Mouse (Mus musculus): ENCODE measurements around the gene Twf2. TPM values are rescaled to one million over a fixed set of nuclear protein-coding genes. Genes with fewer than 3 reads are reported as not detected.

Gene Twf2
- total and polyA plus RNA-seq, 2 experiments from 2014 or later: 50.9 to 63.1 TPM

GRCm38 (mm10) chr9:106250245-106250644 lies 47.3 kb downstream of the Twf2 start:
- Histone ChIP-seq H3K4me3 (ENCODE audit: low read depth, low read length) (no peak overlapping the region), H3K4me2 (ENCODE audit: low read depth) (no peak overlapping the region), H3K9ac (no peak overlapping the region), H3K9me3 (ENCODE audit: low read length) (no peaks in the 10 kb centered on the region), H3K27ac (ENCODE audit: low read depth, low read length) (no peak overlapping the region), H3K36me3 (ENCODE audit: insufficient read depth) (peaks cover 1% of the 10 kb centered on the region; the same call in 1 of the 2 replicates), H3K4me1 (ENCODE audit: insufficient read depth) (peaks cover 12% of the 10 kb centered on the region), H3K27me3 (ENCODE audit: insufficient read depth, low read length) (no peaks in the 10 kb centered on the region)
- DNase-seq (no peak), ATAC-seq (no peak)
- 56% methylated on average over 4 of the region's 4 CpGs for WGBS
- TF ChIP-seq CTCF (IDR thresholded peaks at IDR 0.05; ENCODE audit: low read depth): no peak

GRCm38 (mm10) chr9:106251066-106251465 lies 48.2 kb downstream of the Twf2 start:
- no peak overlapping the region for H3K9ac ChIP-seq
- DNase-seq (no peak), ATAC-seq (no peak)
- no peaks in the 10 kb centered on the region for H3K36me3 ChIP-seq (ENCODE audit: insufficient read depth)
- H3K27ac ChIP-seq (ENCODE audit: low read depth, low read length): no peak overlapping the region
- no peaks in the 10 kb centered on the region for H3K27me3 ChIP-seq (ENCODE audit: insufficient read depth, low read length)
- WGBS: 81% methylated on average over 8 of the region's 8 CpGs
- no peak overlapping the region for H3K4me3 ChIP-seq (ENCODE audit: low read depth, low read length)
- no peaks in the 10 kb centered on the region for H3K9me3 ChIP-seq (ENCODE audit: low read length)
- TF ChIP-seq CTCF (IDR thresholded peaks at IDR 0.05; ENCODE audit: low read depth): no peak
- no peak overlapping the region for H3K4me2 ChIP-seq (ENCODE audit: low read depth)
- peaks cover 12% of the 10 kb centered on the region for H3K4me1 ChIP-seq (ENCODE audit: insufficient read depth)

GRCm38 (mm10) chr9:106254001-106254400 lies 51.1 kb downstream of the Twf2 start:
- no peak for DNase-seq
- no peak overlapping the region for H3K9ac ChIP-seq

GRCm38 (mm10) chr9:106258412-106258811 lies 55.5 kb downstream of the Twf2 start:
- Histone ChIP-seq H3K27me3 (ENCODE audit: insufficient read depth, low read length) (no peaks in the 10 kb centered on the region), H3K36me3 (ENCODE audit: insufficient read depth) (no peaks in the 10 kb centered on the region), H3K27ac (ENCODE audit: low read depth, low read length) (no peak overlapping the region), H3K4me1 (ENCODE audit: insufficient read depth) (no peaks in the 10 kb centered on the region), H3K9me3 (ENCODE audit: low read length) (no peaks in the 10 kb centered on the region), H3K4me2 (ENCODE audit: low read depth) (no peak overlapping the region), H3K9ac (no peak overlapping the region), H3K4me3 (ENCODE audit: low read depth, low read length) (no peak overlapping the region)
- ATAC-seq (no peak), DNase-seq (no peak)
- no peak for TF ChIP-seq CTCF (IDR thresholded peaks at IDR 0.05; ENCODE audit: low read depth)
- WGBS: 90% methylated on average over 4 of the region's 4 CpGs

More at GRCm38 (mm10) chr9:106254001-106254400, 51.1 kb downstream of the Twf2 start:
- Histone ChIP-seq H3K36me3 (ENCODE audit: insufficient read depth) (no peaks in the 10 kb centered on the region), H3K4me1 (ENCODE audit: insufficient read depth) (no peaks in the 10 kb centered on the region), H3K27me3 (ENCODE audit: insufficient read depth, low read length) (no peaks in the 10 kb centered on the region), H3K27ac (ENCODE audit: low read depth, low read length) (no peak overlapping the region), H3K4me3 (ENCODE audit: low read depth, low read length) (no peak overlapping the region), H3K4me2 (ENCODE audit: low read depth) (no peak overlapping the region), H3K9me3 (ENCODE audit: low read length) (no peaks in the 10 kb centered on the region)
- 72% methylated on average over 2 of the region's 2 CpGs for WGBS
- TF ChIP-seq CTCF (IDR thresholded peaks at IDR 0.05; ENCODE audit: low read depth): no peak
- no peak for ATAC-seq

- Histone ChIP-seq H3K4me2 (ENCODE audit: low read depth) (no peak overlapping the region), H3K27me3 (ENCODE audit: insufficient read depth, low read length) (no peaks in the 10 kb centered on the region), H3K4me1 (ENCODE audit: insufficient read depth) (no peaks in the 10 kb centered on the region), H3K36me3 (ENCODE audit: insufficient read depth) (no peaks in the 10 kb centered on the region), H3K9me3 (ENCODE audit: low read length) (no peaks in the 10 kb centered on the region), H3K4me3 (ENCODE audit: low read depth, low read length) (no peak overlapping the region), H3K9ac (no peak overlapping the region), H3K27ac (ENCODE audit: low read depth, low read length) (no peak overlapping the region)
- no peak for ATAC-seq
- DNase-seq: no peak
- no peak for TF ChIP-seq CTCF (IDR thresholded peaks at IDR 0.05; ENCODE audit: low read depth)
- 69% methylated on average over 5 of the region's 5 CpGs for WGBS
These were observed 56.1 kb downstream of the Twf2 start for GRCm38 (mm10) chr9:106258990-106259389.

GRCm38 (mm10) chr9:106261058-106261457 lies 58.1 kb downstream of the Twf2 start:
- no peak overlapping the region for H3K4me2 ChIP-seq (ENCODE audit: low read depth)
- no peaks in the 10 kb centered on the region for H3K4me1 ChIP-seq (ENCODE audit: insufficient read depth)
- H3K4me3 ChIP-seq (ENCODE audit: low read depth, low read length): no peak overlapping the region
- H3K27ac ChIP-seq (ENCODE audit: low read depth, low read length): no peak overlapping the region
- H3K36me3 ChIP-seq (ENCODE audit: insufficient read depth): no peaks in the 10 kb centered on the region
- 84% methylated on average over 6 of the region's 6 CpGs for WGBS
- no peak overlapping the region for H3K9ac ChIP-seq
- DNase-seq: no peak
- no peaks in the 10 kb centered on the region for H3K9me3 ChIP-seq (ENCODE audit: low read length)
- no peak for ATAC-seq
- H3K27me3 ChIP-seq (ENCODE audit: insufficient read depth, low read length): no peaks in the 10 kb centered on the region
- no peak for TF ChIP-seq CTCF (IDR thresholded peaks at IDR 0.05; ENCODE audit: low read depth)

- Histone ChIP-seq H3K27ac (ENCODE audit: low read depth, low read length) (no peak overlapping the region), H3K4me2 (ENCODE audit: low read depth) (no peak overlapping the region), H3K27me3 (ENCODE audit: insufficient read depth, low read length) (no peaks in the 10 kb centered on the region), H3K9me3 (ENCODE audit: low read length) (no peaks in the 10 kb centered on the region), H3K9ac (no peak overlapping the region), H3K4me3 (ENCODE audit: low read depth, low read length) (no peak overlapping the region), H3K4me1 (ENCODE audit: insufficient read depth) (no peaks in the 10 kb centered on the region), H3K36me3 (ENCODE audit: insufficient read depth) (no peaks in the 10 kb centered on the region)
- ATAC-seq (no peak), DNase-seq (no peak)
- WGBS: 85% methylated on average over 3 of the region's 3 CpGs
- no peak for TF ChIP-seq CTCF (IDR thresholded peaks at IDR 0.05; ENCODE audit: low read depth)
These were observed 58.6 kb downstream of the Twf2 start for GRCm38 (mm10) chr9:106261491-106261890.

- no peak for TF ChIP-seq CTCF (IDR thresholded peaks at IDR 0.05; ENCODE audit: low read depth)
- Histone ChIP-seq H3K4me2 (ENCODE audit: low read depth) (no peak overlapping the region), H3K4me1 (ENCODE audit: insufficient read depth) (no peaks in the 10 kb centered on the region), H3K27ac (ENCODE audit: low read depth, low read length) (no peak overlapping the region), H3K9ac (no peak overlapping the region), H3K27me3 (ENCODE audit: insufficient read depth, low read length) (no peaks in the 10 kb centered on the region), H3K9me3 (ENCODE audit: low read length) (no peaks in the 10 kb centered on the region), H3K4me3 (ENCODE audit: low read depth, low read length) (no peak overlapping the region), H3K36me3 (ENCODE audit: insufficient read depth) (no peaks in the 10 kb centered on the region)
- WGBS: 83% methylated on average over 3 of the region's 3 CpGs
- no peak for ATAC-seq
- no peak for DNase-seq
These were observed 59.2 kb downstream of the Twf2 start for GRCm38 (mm10) chr9:106262075-106262474.
